Mouse (Mus musculus) lung, adult 2 months (tissue): Measurements from ENCODE around the gene Fabp1.

Source experiments
- CTCF ChIP-seq: fragments of 200-500 bp; IDR thresholded peaks from 2 replicates; pipeline ENCODE4 v1.5.1; 2011; ENCODE audit warnings: mild to moderate bottlenecking, low read length, control low read depth; ENCODE audit not compliant: insufficient read depth
- POLR2A ChIP-seq: fragments of 200-500 bp; IDR thresholded peaks from 2 replicates; pipeline ENCODE4 v1.6.1; 2011; ENCODE audit warnings: low read depth, mild to moderate bottlenecking, control low read depth, low read length, borderline replicate concordance; ENCODE audit errors: extremely low read depth

DNA sequence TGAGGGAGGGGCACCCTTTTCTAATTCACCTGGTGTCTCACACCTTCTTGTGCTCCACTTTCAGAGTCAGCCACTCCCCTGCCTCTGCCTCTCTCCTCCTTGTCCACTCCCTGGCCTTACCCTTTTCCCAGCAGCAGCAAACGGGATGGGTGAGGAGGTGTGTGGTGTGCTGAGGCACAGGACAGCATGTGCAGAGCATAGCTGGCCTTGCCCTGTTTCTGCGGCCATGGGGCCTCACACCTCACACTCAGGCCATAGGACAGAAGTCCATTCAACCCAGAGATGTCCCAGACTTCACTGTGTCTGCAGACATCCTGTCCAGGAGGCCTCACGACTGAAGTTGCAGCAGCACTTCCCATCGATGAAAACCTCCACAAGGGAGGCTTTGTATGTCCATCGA is 4.0 kb downstream of the Fabp1 start:
- TF ChIP-seq CTCF (no peak), POLR2A (no peak)
